Mouse (Mus musculus) C2C12 (cell line): ENCODE measurements around the gene Creg1. TPM values are rescaled to one million over a fixed set of nuclear protein-coding genes. Genes with fewer than 3 reads are reported as not detected.

ENCODE experiments used
- H3K27me3 ChIP-seq: one replicate; pipeline ENCODE4 v1.6.1; 2011; ENCODE audit not compliant: control insufficient read depth, insufficient read depth, insufficient read length
- H3K36me3 ChIP-seq: one replicate; pipeline ENCODE4 v1.6.1; 2011; ENCODE audit not compliant: control insufficient read depth, insufficient read depth
- H3K4me3 ChIP-seq: one replicate; pipeline ENCODE4 v1.5.1; 2011; ENCODE audit warnings: mild to moderate bottlenecking, control low read depth; ENCODE audit not compliant: poor library complexity, insufficient read depth, severe bottlenecking
- H3K79me2 ChIP-seq: one replicate; pipeline ENCODE4 v1.6.1; 2011; ENCODE audit not compliant: control insufficient read depth, insufficient read depth
- H3K79me3 ChIP-seq: one replicate; pipeline ENCODE4 v1.6.1; 2011; ENCODE audit warnings: low read depth, control low read depth
- H3ac ChIP-seq: one replicate; pipeline ENCODE3; 2011; ENCODE audit warnings: low read depth; ENCODE audit not compliant: control insufficient read depth, insufficient read length
- CEBPB ChIP-seq: IDR thresholded peaks from one replicate; pipeline ENCODE4 v1.6.1; 2011; ENCODE audit warnings: low read depth, mild to moderate bottlenecking, control low read depth, moderate library complexity
- CTCF ChIP-seq: IDR thresholded peaks from one replicate; pipeline ENCODE4 v1.5.1; 2011; ENCODE audit not compliant: control insufficient read depth, insufficient read depth, insufficient read length
- FOSL1 ChIP-seq: IDR thresholded peaks from one replicate; pipeline ENCODE4 v1.8.0; 2011; ENCODE audit warnings: mild to moderate bottlenecking, low read length; ENCODE audit not compliant: poor library complexity, insufficient read depth, severe bottlenecking
- MAX ChIP-seq: IDR thresholded peaks from one replicate; pipeline ENCODE4 v1.6.1; 2011; ENCODE audit warnings: mild to moderate bottlenecking, control low read depth
- MYOD1 ChIP-seq: IDR thresholded peaks from one replicate; pipeline ENCODE4 v1.6.1; 2011; ENCODE audit warnings: low read depth; ENCODE audit not compliant: control insufficient read depth, insufficient read length
- MYOG ChIP-seq: IDR thresholded peaks from one replicate; pipeline ENCODE4 v1.6.1; 2011; ENCODE audit not compliant: control insufficient read depth, insufficient read length; ENCODE audit errors: extremely low read depth
- USF1 ChIP-seq: IDR thresholded peaks from one replicate; pipeline ENCODE4 v1.6.1; 2011; ENCODE audit warnings: low read depth, mild to moderate bottlenecking, control low read depth, moderate library complexity
- polyA plus RNA-seq: library from polyadenylated mRNA; unstranded; fragments of >200 nt; fragmentation: generic; extraction: Trizol; gene quantifications from one replicate; pipeline ENCODE4 v1.2.1, GENCODE M21; 2012; ENCODE audit warnings: missing spikeins

The Creg1 gene
- polyA plus RNA-seq, 1 experiment: 21.2 TPM

DNA sequence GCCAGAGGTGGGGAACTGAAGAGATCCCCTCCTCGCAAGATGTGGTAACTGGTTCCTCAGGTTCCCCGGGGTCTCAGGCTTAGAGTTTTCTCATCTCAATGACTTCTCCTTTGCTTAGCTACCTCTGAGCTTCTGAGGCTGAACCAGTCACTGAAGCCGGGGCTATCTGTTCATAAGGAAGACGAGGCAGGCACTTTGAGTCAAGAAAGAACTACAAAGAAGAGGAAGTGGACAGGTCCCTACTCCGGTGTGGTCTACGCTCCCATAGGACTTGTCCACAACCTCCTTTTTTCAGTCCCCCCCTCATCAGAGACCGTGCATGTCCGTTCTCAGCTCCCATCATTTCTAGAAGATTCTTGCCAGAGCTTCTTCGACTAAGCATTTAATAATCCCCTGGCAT is 17.9 kb downstream of the Creg1 start:
- Histone ChIP-seq H3ac (no peak overlapping the region), H3K27me3 (no peaks in the 10 kb centered on the region), H3K79me2 (no peaks in the 10 kb centered on the region), H3K36me3 (no peaks in the 10 kb centered on the region), H3K79me3 (no peaks in the 10 kb centered on the region), H3K4me3 (no peak overlapping the region)
- no peak for TF ChIP-seq MAX
- no peak for TF ChIP-seq CTCF
- no peak for TF ChIP-seq USF1
- TF ChIP-seq CEBPB: no peak
- TF ChIP-seq MYOG: no peak
- no peak for TF ChIP-seq MYOD1
- no peak for TF ChIP-seq FOSL1

DNA sequence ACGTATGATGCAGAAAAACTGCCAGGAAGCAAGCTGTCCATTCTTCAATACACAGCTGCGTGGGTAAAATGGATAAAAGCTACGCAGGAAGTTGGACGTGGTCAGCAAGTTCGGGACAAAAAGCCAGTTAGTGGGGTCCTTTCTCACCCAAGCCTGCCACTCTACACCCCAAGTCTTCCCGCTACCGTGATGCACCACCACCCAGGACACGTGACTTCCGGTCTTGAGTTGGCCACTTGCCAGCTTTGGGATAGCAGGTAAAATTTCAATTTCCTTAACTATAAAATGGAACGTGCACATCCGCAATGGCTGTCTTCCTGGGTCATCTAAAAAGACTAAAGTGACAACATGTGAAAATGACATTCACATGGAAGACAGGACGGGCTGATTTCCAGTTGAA is 18.4 kb downstream of the Creg1 start:
- no peaks in the 10 kb centered on the region for H3K36me3 ChIP-seq
- H3K79me2 ChIP-seq: no peaks in the 10 kb centered on the region
- H3ac ChIP-seq: no peak overlapping the region

DNA sequence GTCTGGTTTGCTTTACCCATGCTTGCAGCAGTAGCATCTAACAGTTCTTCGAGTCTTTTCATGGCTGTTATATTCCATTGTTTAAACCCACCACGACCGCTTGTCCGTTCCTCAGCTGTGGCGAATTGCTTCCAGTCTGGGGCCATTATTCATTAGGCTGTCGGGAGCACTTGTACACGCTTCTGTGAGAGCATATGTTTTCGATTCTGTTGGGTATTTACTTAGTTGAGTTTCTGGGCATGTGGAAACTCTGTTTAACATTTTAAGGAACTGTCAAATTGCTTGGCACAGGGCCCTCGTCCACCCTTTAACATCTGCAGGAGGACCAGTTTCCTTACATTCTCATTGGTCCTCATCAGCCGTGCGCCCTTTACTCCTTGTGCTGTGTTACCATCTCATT is 22.8 kb downstream of the Creg1 start:
- H3K79me3 ChIP-seq: no peaks in the 10 kb centered on the region
- TF ChIP-seq FOSL1 (no peak), CEBPB (no peak), CTCF (no peak), MAX (no peak), MYOG (no peak), MYOD1 (no peak), USF1 (no peak)
- H3K79me2 ChIP-seq: no peaks in the 10 kb centered on the region
- no peak overlapping the region for H3K4me3 ChIP-seq
- H3K36me3 ChIP-seq: no peaks in the 10 kb centered on the region
- H3ac ChIP-seq: no peak overlapping the region
- no peaks in the 10 kb centered on the region for H3K27me3 ChIP-seq

More for the DNA sequence above, 18.4 kb downstream of the Creg1 start:
- H3K27me3 ChIP-seq: no peaks in the 10 kb centered on the region
- no peak for TF ChIP-seq CTCF
- TF ChIP-seq USF1: peak; percentile 35
- no peak overlapping the region for H3K4me3 ChIP-seq
- H3K79me3 ChIP-seq: no peaks in the 10 kb centered on the region

DNA sequence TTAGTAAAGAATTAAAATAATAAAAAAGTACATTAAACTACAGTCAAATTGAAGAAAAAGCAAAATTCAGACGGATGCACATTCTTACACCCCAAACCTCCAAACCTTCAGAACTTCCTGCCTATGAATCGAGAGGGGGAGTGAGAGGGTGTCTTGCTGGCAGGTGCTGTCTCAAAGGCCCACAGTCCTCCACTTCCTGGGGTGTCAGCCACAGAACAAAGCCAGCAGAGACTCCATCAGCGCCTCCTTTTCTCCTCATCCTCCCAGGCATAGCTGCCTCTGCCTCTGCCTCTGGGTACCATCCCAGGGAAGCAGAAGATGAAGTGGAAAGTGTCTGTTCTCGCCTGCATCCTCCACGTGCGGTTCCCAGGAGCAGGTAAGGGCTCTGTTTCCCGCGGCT is 25.0 kb downstream of the Creg1 start, which contains the start of gene Cd247:
TSS of gene Cd247 (plus strand) at position 171 of the 400 bp plus-strand sequence.
- Histone ChIP-seq H3K79me3 (no peaks in the 10 kb centered on the region), H3K4me3 (no peak within 1 kb of the TSS), H3ac (no peak within 1 kb of the TSS), H3K36me3 (no peaks in the 10 kb centered on the region), H3K79me2 (no peaks in the 10 kb centered on the region), H3K27me3 (no peaks in the 10 kb centered on the region)
- TF ChIP-seq MYOD1 (no peak), CTCF (no peak), FOSL1 (no peak), CEBPB (no peak), MYOG (no peak), USF1 (no peak), MAX (no peak)

DNA sequence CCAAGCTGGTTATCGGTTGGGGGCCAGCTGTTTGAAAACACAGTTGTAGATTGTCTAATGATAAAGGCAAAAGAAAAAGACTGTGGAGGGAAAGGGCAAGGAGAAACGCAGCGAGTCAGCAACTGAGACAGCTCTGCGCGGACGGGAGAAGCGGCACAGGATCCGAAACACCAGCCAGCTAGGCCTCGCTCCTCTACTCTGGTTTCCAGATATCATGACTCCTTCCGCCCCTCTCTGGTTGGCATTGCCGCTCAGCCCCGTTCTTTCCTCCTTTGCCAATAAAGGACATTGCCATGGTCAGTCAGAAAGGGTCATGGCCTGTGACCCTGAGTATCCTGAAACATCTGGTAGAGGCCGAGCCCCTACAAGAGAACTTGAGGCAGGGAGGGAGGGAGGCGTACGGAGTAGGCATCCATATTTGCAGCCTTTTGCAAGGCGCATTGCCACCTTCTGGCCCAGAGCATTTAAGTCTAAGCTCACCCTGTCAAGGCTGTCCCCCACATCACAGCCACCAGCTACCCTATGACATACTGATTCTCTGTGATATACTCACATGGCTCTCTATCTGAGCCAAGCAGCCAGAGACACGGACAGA is 25.6 kb downstream of the Creg1 start:
- Histone ChIP-seq H3K27me3 (no peaks in the 10 kb centered on the region), H3K4me3 (no peak overlapping the region), H3K79me2 (no peaks in the 10 kb centered on the region), H3K36me3 (no peaks in the 10 kb centered on the region), H3ac (no peak overlapping the region), H3K79me3 (no peaks in the 10 kb centered on the region)
- no peak for TF ChIP-seq MYOD1
- TF ChIP-seq USF1: no peak
- TF ChIP-seq MAX: no peak
- no peak for TF ChIP-seq CEBPB
- no peak for TF ChIP-seq FOSL1
- TF ChIP-seq CTCF: no peak
- TF ChIP-seq MYOG: no peak

DNA sequence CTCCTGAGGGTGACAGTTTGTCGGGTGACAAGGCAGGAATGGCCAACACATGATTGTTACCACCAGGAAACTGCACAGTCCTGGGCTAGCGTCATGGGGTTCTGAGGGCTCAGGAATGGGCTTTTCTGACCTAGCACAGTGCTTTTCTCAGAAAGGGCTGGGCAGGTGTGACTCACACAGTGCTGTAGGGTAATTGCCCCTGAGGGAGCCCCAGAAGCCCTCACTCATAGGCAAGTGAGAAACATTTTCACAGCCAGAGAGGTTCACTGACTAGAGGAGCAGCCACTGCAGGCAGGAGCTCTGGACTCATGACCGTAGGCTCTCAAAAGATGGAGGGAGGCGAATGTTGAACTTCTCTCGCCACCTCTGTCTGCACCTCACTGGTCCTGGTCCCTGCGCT is 26.4 kb downstream of the Creg1 start:
- TF ChIP-seq CTCF: no peak
- TF ChIP-seq FOSL1: no peak
- TF ChIP-seq USF1: no peak
- TF ChIP-seq MYOD1: no peak
- no peak for TF ChIP-seq MAX
- no peak for TF ChIP-seq CEBPB
- no peaks in the 10 kb centered on the region for H3K36me3 ChIP-seq
- H3ac ChIP-seq: no peak overlapping the region
- H3K4me3 ChIP-seq: no peak overlapping the region
- no peaks in the 10 kb centered on the region for H3K79me3 ChIP-seq
- H3K79me2 ChIP-seq: no peaks in the 10 kb centered on the region
- H3K27me3 ChIP-seq: no peaks in the 10 kb centered on the region
